Mouse (Mus musculus): ENCODE results near the gene Peli2.

- TF ChIP-seq CTCF (IDR thresholded peaks at IDR 0.05) (no peak), POLR2A (IDR thresholded peaks at IDR 0.05; ENCODE audit: insufficient read depth, low read depth, low read length) (no peak), EP300 (IDR thresholded peaks at IDR 0.05; ENCODE audit: insufficient read depth, low read depth, low read length) (no peak)
These were observed 172.9 kb downstream of the Peli2 start for GRCm38 (mm10) chr14:48293498-48293897.

All from heart, adult 2 months (tissue).